Mouse (Mus musculus) lung, embryonic 14.5 days (tissue): ENCODE data around the gene Saa2. TPM values are rescaled to one million over a fixed set of nuclear protein-coding genes. Genes with fewer than 3 reads are reported as not detected.
"Not testable (repeated sequence)": the region's sequence is repeated elsewhere in the genome, so short reads cannot be mapped to it uniquely, and the experiment has no call there.

Experiments
- ATAC-seq: fragments of 200-750 bp; cut with Nextera tagmentation; 2 replicates; pipeline ENCODE4 v1.8.0; 2017; ENCODE audit warnings: mild to moderate bottlenecking, moderate TSS enrichment, moderate library complexity; ENCODE audit not compliant: insufficient read depth
- DNase-seq: peaks from one replicate; pipeline ENCODE4 v3.0.0-alpha.2; 2015
- H3K27ac ChIP-seq: fragments of 300-500 bp; sonication (generic); 2 replicates; pipeline ENCODE4 v1.5.1; 2014; ENCODE audit warnings: low read depth, mild to moderate bottlenecking, moderate library complexity
- H3K27me3 ChIP-seq: fragments of 300-500 bp; sonication (generic); 2 replicates; pipeline ENCODE4 v1.6.1; 2014; ENCODE audit warnings: low read length, control low read depth; ENCODE audit not compliant: insufficient read depth
- H3K36me3 ChIP-seq: fragments of 300-500 bp; sonication (generic); 2 replicates; pipeline ENCODE4 v1.6.1; 2014; ENCODE audit warnings: control low read depth; ENCODE audit not compliant: insufficient read depth
- H3K4me1 ChIP-seq: fragments of 300-500 bp; sonication (generic); 2 replicates; pipeline ENCODE4 v1.6.1; 2014; ENCODE audit warnings: antibody characterized with exemption, control low read depth; ENCODE audit not compliant: insufficient read depth
- H3K4me2 ChIP-seq: fragments of 300-500 bp; sonication (generic); 2 replicates; pipeline ENCODE4 v1.6.1; 2014; ENCODE audit warnings: mild to moderate bottlenecking
- H3K4me3 ChIP-seq: fragments of 300-500 bp; sonication (generic); 2 replicates; pipeline ENCODE4 v1.5.1; 2014; ENCODE audit warnings: low read depth, low read length
- H3K9ac ChIP-seq: fragments of 300-500 bp; sonication (generic); 2 replicates; pipeline ENCODE4 v1.6.1; 2014
- H3K9me3 ChIP-seq: fragments of 300-500 bp; sonication (generic); 2 replicates; pipeline ENCODE4 v1.6.1; 2016; ENCODE audit warnings: low read depth, low read length, control low read depth
- CTCF ChIP-seq: IDR thresholded peaks from 2 replicates; pipeline ENCODE4 v1.5.1; 2016; ENCODE audit warnings: antibody characterized with exemption, low read depth
- WGBS: fragments of 180-500 bp; shearing (Covaris S2); extraction: QIAGEN DNeasy Blood & Tissue Kit; methylation state at CpG from one replicate; pipeline ENCODE4 v1.1.7; 2014; 5-methylcytosine and 5-hydroxymethylcytosine counted together
- polyA plus RNA-seq: library from polyadenylated mRNA; unstranded; fragments of >200 nt; fragmentation: Nextera tagmentation; extraction: Ambion mirVana; gene quantifications from 2 replicates; pipeline ENCODE4 v1.2.1, GENCODE M21; 2014

The Saa2 gene
- polyA plus RNA-seq, 1 experiment from 2014 or later, result not detected

DNA sequence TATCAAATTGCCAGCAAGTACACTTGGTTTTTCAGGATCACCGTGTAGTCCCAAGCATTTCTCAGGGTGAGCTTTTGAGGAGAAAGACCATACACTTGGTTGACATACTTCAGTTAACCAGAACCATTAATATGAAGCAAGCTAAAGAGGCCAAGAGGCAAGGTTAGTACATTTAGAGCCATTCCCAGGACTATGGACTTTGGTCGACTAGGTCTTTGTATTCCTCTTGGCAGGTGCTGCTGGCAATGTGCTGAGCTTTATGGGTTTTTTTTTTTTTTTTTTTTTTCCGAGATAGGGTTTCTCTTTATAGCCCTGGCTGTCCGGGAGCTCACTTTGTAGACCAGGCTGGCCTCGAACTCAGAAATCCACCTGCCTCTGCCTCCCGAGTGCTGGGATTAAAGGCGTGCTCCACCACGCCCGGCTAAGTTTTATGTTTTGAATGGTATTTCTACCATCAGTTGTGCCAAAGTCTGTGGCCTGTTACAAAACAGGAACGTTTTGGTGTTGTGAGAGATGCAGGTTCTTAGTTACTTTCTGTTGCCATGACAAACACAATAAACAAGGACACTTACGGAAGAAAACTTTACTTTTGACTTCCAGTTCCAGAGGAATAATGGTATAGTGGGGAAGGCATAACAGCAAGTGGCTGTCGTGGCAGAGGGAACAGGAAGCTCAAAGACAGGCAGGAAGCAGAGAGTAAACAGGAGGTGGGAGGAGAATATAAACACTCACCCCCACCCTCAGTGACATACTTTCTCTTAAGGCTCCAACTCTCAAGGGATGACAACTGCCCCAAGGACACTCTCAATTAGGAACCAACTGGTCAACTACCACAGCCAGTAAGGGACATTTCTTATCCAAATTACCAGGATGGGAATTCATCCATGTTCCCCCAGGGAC, 12.8 kb upstream of the Saa2 start:
- no peak for TF ChIP-seq CTCF
- ATAC-seq (no peak), DNase-seq (peak; percentile 18)
- H3K9me3 ChIP-seq, result no peaks in the 10 kb centered on the region
- no peaks in the 10 kb centered on the region for H3K4me1 ChIP-seq
- no peak overlapping the region for H3K4me2 ChIP-seq
- H3K4me3 ChIP-seq, result no peak overlapping the region
- H3K9ac ChIP-seq, result no peak overlapping the region
- no peaks in the 10 kb centered on the region for H3K27me3 ChIP-seq
- no peaks in the 10 kb centered on the region for H3K36me3 ChIP-seq
- 77% methylated on average over 12 of the region's 12 CpGs for WGBS
- no peak overlapping the region for H3K27ac ChIP-seq

DNA sequence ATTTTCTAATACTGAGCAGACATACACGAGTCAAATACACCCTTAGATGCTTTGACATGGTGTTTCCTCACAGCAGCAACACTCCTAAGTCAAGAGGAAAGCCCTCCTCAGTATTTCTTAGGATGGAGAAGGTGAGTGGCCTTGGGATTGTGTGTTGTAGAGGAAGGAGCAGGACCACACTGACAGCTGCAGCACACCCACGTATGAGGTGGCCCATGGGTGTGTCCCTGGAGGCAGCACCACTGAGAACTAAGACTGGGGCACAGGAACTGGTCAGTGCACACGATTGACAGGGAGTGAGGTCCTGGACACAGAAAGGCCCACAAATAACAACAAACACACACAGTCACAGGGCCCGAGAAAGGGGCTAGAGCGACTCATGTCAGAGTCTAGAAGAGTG, 11.5 kb upstream of the Saa2 start:
- 68% methylated on average over 5 of the region's 5 CpGs for WGBS
- DNase-seq, ATAC-seq, H3K27ac ChIP-seq, H3K36me3 ChIP-seq, H3K4me2 ChIP-seq, H3K4me3 ChIP-seq, H3K27me3 ChIP-seq, H3K9me3 ChIP-seq, H3K9ac ChIP-seq, H3K4me1 ChIP-seq: not testable (repeated sequence)

DNA sequence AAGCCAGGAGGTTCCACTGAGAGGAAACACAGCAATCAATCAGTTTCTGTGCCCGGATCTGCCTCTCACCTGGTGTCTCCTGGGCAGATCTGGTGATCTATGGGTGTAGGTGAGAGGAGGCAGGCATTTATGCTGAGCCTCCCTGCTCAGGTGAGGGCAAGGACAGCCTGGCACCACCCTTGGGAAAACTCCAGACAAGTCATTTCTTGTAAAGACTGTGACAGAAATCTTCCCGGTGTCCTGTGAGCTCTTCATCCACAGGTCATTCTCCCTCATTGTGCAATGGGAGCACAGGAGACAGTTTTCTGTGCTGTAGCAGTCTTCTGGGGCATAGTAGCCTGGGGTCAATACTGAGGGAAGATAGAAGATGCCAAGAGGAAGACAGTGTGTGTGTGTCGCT, 8.7 kb upstream of the Saa2 start, which contains the start of gene Saa1:
Saa1 (minus strand) TSS at position 101 of the 400 bp plus-strand sequence.
- not testable (repeated sequence) for H3K36me3 ChIP-seq, H3K4me2 ChIP-seq, H3K27ac ChIP-seq, ATAC-seq, H3K27me3 ChIP-seq, H3K9ac ChIP-seq, H3K4me3 ChIP-seq, DNase-seq, H3K9me3 ChIP-seq, H3K4me1 ChIP-seq
- WGBS, result 62% methylated on average over 3 of the region's 3 CpGs

DNA sequence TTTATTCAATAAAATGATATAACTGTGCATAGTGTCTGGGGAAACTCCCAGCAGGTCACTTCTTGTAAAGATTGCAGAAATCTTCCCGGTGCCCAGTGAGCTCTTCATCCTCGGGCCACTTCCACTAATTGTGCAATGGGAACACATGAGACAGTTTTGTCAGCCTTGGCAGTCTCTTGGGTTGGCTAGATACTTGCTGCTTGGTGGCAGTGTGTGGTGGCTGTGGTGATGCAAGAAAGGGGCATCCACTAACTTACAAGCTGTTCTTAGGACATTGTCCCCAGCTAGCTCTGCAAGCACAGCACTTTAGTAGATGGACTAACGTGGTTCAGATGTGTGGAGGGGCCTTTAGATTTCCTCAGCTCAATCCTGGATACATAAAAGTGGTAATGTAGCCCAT, 5.8 kb upstream of the Saa2 start:
- Histone ChIP-seq H3K9me3 (no peaks in the 10 kb centered on the region), H3K4me3 (no peak overlapping the region), H3K27ac (no peak overlapping the region), H3K4me1 (no peaks in the 10 kb centered on the region), H3K9ac (no peak overlapping the region), H3K36me3 (no peaks in the 10 kb centered on the region), H3K4me2 (no peak overlapping the region), H3K27me3 (no peaks in the 10 kb centered on the region)
- DNase-seq, result no peak
- no peak for TF ChIP-seq CTCF
- WGBS, result 76% methylated on average over 3 of the region's 3 CpGs
- ATAC-seq, result no peak

DNA sequence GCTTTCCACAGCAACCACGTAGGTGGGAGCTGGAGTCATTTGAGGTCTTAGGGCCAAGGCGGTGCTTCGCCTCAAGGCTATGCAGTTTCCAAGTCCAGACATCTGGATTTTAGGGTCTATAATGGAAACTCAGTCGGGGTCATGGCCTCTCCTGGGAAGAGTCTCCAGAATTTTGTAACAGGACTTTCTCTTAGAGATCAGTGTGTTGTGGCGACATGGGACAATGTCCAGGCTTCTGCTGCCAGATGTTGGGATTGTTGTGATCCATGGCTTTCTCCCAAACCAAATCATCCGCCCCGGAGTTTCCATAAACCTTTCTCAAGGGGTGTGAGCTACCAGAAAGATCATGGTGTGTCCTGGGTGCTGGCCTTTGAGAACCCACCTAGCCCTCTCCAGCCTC, 5.2 kb upstream of the Saa2 start:
- TF ChIP-seq CTCF, result no peak
- Histone ChIP-seq H3K27me3 (no peaks in the 10 kb centered on the region), H3K36me3 (no peaks in the 10 kb centered on the region), H3K4me1 (no peaks in the 10 kb centered on the region), H3K9me3 (no peaks in the 10 kb centered on the region), H3K4me2 (no peak overlapping the region), H3K27ac (no peak overlapping the region), H3K4me3 (no peak overlapping the region), H3K9ac (no peak overlapping the region)
- 81% methylated on average over 7 of the region's 7 CpGs for WGBS
- ATAC-seq (no peak), DNase-seq (no peak)

DNA sequence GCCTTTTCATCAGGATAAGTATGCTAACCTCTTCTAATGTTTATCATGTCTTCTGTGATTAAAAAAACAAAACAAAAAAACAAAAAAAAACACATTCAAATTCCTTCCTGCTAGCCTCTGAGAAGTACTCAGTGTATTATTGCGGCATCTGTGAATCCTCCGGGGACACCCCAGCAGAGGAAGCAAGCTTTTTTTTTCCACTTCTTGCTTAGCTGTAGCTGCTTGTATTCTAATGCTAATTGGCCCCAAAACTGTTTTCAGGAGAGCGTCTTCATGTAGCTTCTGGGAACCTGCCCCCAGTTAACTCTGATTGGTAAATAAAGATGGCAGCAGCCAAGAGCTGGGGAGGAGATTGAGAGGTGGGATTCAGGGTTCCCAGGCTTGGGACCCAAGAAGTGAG, 3.1 kb upstream of the Saa2 start:
- ATAC-seq (no peak), DNase-seq (no peak)
- Histone ChIP-seq H3K9me3 (no peaks in the 10 kb centered on the region), H3K27me3 (no peaks in the 10 kb centered on the region), H3K4me3 (no peak overlapping the region), H3K36me3 (no peaks in the 10 kb centered on the region), H3K4me2 (no peak overlapping the region), H3K4me1 (no peaks in the 10 kb centered on the region), H3K27ac (no peak overlapping the region), H3K9ac (no peak overlapping the region)
- no peak for TF ChIP-seq CTCF
- WGBS, result 59% methylated on average over 3 of the region's 3 CpGs

DNA sequence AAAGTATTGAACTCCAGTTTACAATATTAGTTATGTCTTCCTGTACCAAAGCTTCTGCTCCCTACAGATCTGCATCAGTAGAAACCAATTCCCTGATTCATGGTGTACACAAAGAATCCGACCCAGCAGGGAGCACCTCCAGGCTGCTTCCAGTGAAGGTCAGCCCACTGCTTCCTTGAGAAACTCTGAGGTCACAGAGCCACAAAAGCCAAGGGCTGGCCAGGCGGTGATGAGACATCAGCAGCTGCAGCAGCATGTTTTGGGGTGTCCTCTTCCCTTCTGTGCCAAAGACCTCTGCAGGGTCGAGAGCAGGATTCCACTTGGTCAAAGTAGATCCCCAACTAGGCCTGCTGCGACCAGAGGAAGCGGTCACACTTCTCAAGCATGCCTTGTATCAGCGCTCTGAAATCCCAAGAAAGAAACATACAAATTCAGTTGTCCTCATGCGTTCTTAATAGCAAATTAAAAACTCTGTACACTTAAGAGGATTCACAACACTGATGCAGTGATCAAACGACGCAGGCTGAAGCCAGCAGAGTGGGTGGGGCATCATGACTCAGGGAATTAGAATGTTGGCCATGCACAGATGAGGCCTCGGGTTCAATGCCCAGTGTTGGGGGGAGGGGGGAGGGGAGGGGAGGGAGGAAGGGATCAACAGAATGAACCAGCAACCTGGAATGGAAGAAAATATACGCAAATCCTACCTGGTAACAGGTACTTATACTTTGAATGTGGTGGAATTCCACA, 9.6 kb downstream of the Saa2 start:
- DNase-seq (no peak), ATAC-seq (no peak)
- WGBS, result 74% methylated on average over 11 of the region's 11 CpGs
- H3K4me1 ChIP-seq, result no peaks in the 10 kb centered on the region
- H3K9me3 ChIP-seq, result no peaks in the 10 kb centered on the region
- H3K27me3 ChIP-seq, result no peaks in the 10 kb centered on the region
- no peak overlapping the region for H3K4me3 ChIP-seq
- H3K9ac ChIP-seq, result no peak overlapping the region
- H3K4me2 ChIP-seq, result no peak overlapping the region
- H3K27ac ChIP-seq, result no peak overlapping the region
- no peak for TF ChIP-seq CTCF
- peaks cover 57% of the 10 kb centered on the region for H3K36me3 ChIP-seq
